Mouse (Mus musculus) olfactory bulb, adult 2 months (tissue): ENCODE results near the gene Cfap52.

ENCODE experiments used
- CTCF ChIP-seq: fragments of 200-500 bp; IDR thresholded peaks from 2 replicates; pipeline ENCODE4 v1.5.1; 2012; ENCODE audit warnings: low read depth, mild to moderate bottlenecking, low read length, moderate library complexity; ENCODE audit not compliant: insufficient read depth
- POLR2A ChIP-seq: fragments of 200-500 bp; IDR thresholded peaks from 2 replicates; pipeline ENCODE4 v1.6.1; 2012; ENCODE audit warnings: mild to moderate bottlenecking, low read depth, low read length, moderate library complexity; ENCODE audit not compliant: insufficient read depth

GRCm38 (mm10) chr11:67888521-67888920 lies 76.9 kb downstream of the Cfap52 start:
- TF ChIP-seq POLR2A: no peak
- TF ChIP-seq CTCF: no peak
